Mouse (Mus musculus): ENCODE measurements around the gene Gm8122. TPM values are rescaled to one million over a fixed set of nuclear protein-coding genes. Genes with fewer than 3 reads are reported as not detected.
A peak's percentile ranks its signal among the peaks of the same experiment; 100 is the strongest.
"Not testable (repeated sequence)": the region's sequence is repeated elsewhere in the genome, so short reads cannot be mapped to it uniquely, and the experiment has no call there.

Gene Gm8122
- polyA plus RNA-seq (2012; rRNA removed), result not detected in 2 replicates

- DNase-seq; H3K4me1 ChIP-seq (ENCODE audit: control insufficient read depth, insufficient read depth, low read length); H3K27me3 ChIP-seq (ENCODE audit: control insufficient read depth, insufficient read depth, low read length); H3K27ac ChIP-seq (ENCODE audit: insufficient read depth, low read length); H3K4me3 ChIP-seq (replicated peaks; ENCODE audit: insufficient read depth, low read depth, low read length): not testable (repeated sequence)
- WGBS, result 77% methylated on average over 4 of the region's 4 CpGs
Measured at GRCm38 (mm10) chr14:43235204-43235603, at the start of gene Gm8122. Gm8122 (minus strand) TSS chr14:43235304.

- H3K4me3 ChIP-seq (replicated peaks; ENCODE audit: insufficient read depth, low read depth, low read length), result not testable (repeated sequence)
Measured at GRCm38 (mm10) chr14:43278681-43279080, 43.6 kb upstream of the Gm8122 start.

GRCm38 (mm10) chr14:43278146-43278545 is 43.0 kb upstream of the Gm8122 start:
- H3K4me3 ChIP-seq (replicated peaks; ENCODE audit: insufficient read depth, low read depth, low read length); DNase-seq; H3K27me3 ChIP-seq (ENCODE audit: control insufficient read depth, insufficient read depth, low read length); H3K4me1 ChIP-seq (ENCODE audit: control insufficient read depth, insufficient read depth, low read length); H3K27ac ChIP-seq (ENCODE audit: insufficient read depth, low read length): not testable (repeated sequence)
- 62% methylated on average over 4 of the region's 4 CpGs for WGBS

More at GRCm38 (mm10) chr14:43278681-43279080, 43.6 kb upstream of the Gm8122 start:
- H3K4me1 ChIP-seq (ENCODE audit: control insufficient read depth, insufficient read depth, low read length); H3K27ac ChIP-seq (ENCODE audit: insufficient read depth, low read length); DNase-seq; H3K27me3 ChIP-seq (ENCODE audit: control insufficient read depth, insufficient read depth, low read length): not testable (repeated sequence)
- 89% methylated on average over 3 of the region's 3 CpGs for WGBS

- not testable (repeated sequence) for H3K4me3 ChIP-seq (replicated peaks; ENCODE audit: insufficient read depth, low read depth, low read length); DNase-seq; H3K27ac ChIP-seq (ENCODE audit: insufficient read depth, low read length); H3K27me3 ChIP-seq (ENCODE audit: control insufficient read depth, insufficient read depth, low read length); H3K4me1 ChIP-seq (ENCODE audit: control insufficient read depth, insufficient read depth, low read length)
- WGBS, result 53% methylated on average over 2 of the region's 2 CpGs
Measured at GRCm38 (mm10) chr14:43277468-43277867, 42.4 kb upstream of the Gm8122 start.

- not testable (repeated sequence) for H3K4me3 ChIP-seq (replicated peaks; ENCODE audit: insufficient read depth, low read depth, low read length); H3K27ac ChIP-seq (ENCODE audit: insufficient read depth, low read length); DNase-seq; H3K4me1 ChIP-seq (ENCODE audit: control insufficient read depth, insufficient read depth, low read length); H3K27me3 ChIP-seq (ENCODE audit: control insufficient read depth, insufficient read depth, low read length)
- 72% methylated on average over 1 of the region's 1 CpGs for WGBS
Measured at GRCm38 (mm10) chr14:43275752-43276151, 40.6 kb upstream of the Gm8122 start.

- WGBS, result 77% methylated on average over 8 of the region's 8 CpGs
- DNase-seq, result peak in 1 of 2 experiments; percentile 22
Measured at GRCm38 (mm10) chr14:43274986-43275511, 39.9 kb upstream of the Gm8122 start, which contains the start of gene Gm9732. Gm9732 (plus strand) TSS chr14:43275036.

GRCm38 (mm10) chr14:43273161-43273560 is 38.1 kb upstream of the Gm8122 start:
- not testable (repeated sequence) for H3K4me1 ChIP-seq (ENCODE audit: control insufficient read depth, insufficient read depth, low read length); H3K27me3 ChIP-seq (ENCODE audit: control insufficient read depth, insufficient read depth, low read length); DNase-seq; H3K4me3 ChIP-seq (replicated peaks; ENCODE audit: insufficient read depth, low read depth, low read length); H3K27ac ChIP-seq (ENCODE audit: insufficient read depth, low read length)
- 24% methylated on average over 1 of the region's 1 CpGs for WGBS

More at GRCm38 (mm10) chr14:43274986-43275511, 39.9 kb upstream of the Gm8122 start, which contains the start of gene Gm9732:
- not testable (repeated sequence) for H3K27me3 ChIP-seq (ENCODE audit: control insufficient read depth, insufficient read depth, low read length); H3K4me3 ChIP-seq (replicated peaks; ENCODE audit: insufficient read depth, low read depth, low read length); H3K27ac ChIP-seq (ENCODE audit: insufficient read depth, low read length); H3K4me1 ChIP-seq (ENCODE audit: control insufficient read depth, insufficient read depth, low read length)

GRCm38 (mm10) chr14:43269211-43269610 is 34.1 kb upstream of the Gm8122 start:
- 81% methylated on average over 3 of the region's 3 CpGs for WGBS
- not testable (repeated sequence) for H3K27ac ChIP-seq (ENCODE audit: insufficient read depth, low read length); H3K27me3 ChIP-seq (ENCODE audit: control insufficient read depth, insufficient read depth, low read length); H3K4me1 ChIP-seq (ENCODE audit: control insufficient read depth, insufficient read depth, low read length); DNase-seq; H3K4me3 ChIP-seq (replicated peaks; ENCODE audit: insufficient read depth, low read depth, low read length)

GRCm38 (mm10) chr14:43268521-43269084 is 33.5 kb upstream of the Gm8122 start:
- DNase-seq; H3K27me3 ChIP-seq (ENCODE audit: control insufficient read depth, insufficient read depth, low read length); H3K27ac ChIP-seq (ENCODE audit: insufficient read depth, low read length); H3K4me1 ChIP-seq (ENCODE audit: control insufficient read depth, insufficient read depth, low read length); H3K4me3 ChIP-seq (replicated peaks; ENCODE audit: insufficient read depth, low read depth, low read length): not testable (repeated sequence)
- WGBS, result 24% methylated on average over 2 of the region's 2 CpGs

- H3K27me3 ChIP-seq (ENCODE audit: control insufficient read depth, insufficient read depth, low read length); H3K27ac ChIP-seq (ENCODE audit: insufficient read depth, low read length); H3K4me1 ChIP-seq (ENCODE audit: control insufficient read depth, insufficient read depth, low read length); H3K4me3 ChIP-seq (replicated peaks; ENCODE audit: insufficient read depth, low read depth, low read length); DNase-seq: not testable (repeated sequence)
- 93% methylated on average over 3 of the region's 3 CpGs for WGBS
Measured at GRCm38 (mm10) chr14:43263421-43263820, 28.3 kb upstream of the Gm8122 start.

- DNase-seq; H3K27ac ChIP-seq (ENCODE audit: insufficient read depth, low read length); H3K4me1 ChIP-seq (ENCODE audit: control insufficient read depth, insufficient read depth, low read length); H3K4me3 ChIP-seq (replicated peaks; ENCODE audit: insufficient read depth, low read depth, low read length); H3K27me3 ChIP-seq (ENCODE audit: control insufficient read depth, insufficient read depth, low read length): not testable (repeated sequence)
- WGBS, result 78% methylated on average over 3 of the region's 4 CpGs
Measured at GRCm38 (mm10) chr14:43258349-43258748, 23.2 kb upstream of the Gm8122 start, which contains the start of gene Gm8126. Gm8126 (plus strand) TSS chr14:43258649.

GRCm38 (mm10) chr14:43256511-43256910 is 21.4 kb upstream of the Gm8122 start:
- not testable (repeated sequence) for H3K27me3 ChIP-seq (ENCODE audit: control insufficient read depth, insufficient read depth, low read length); DNase-seq

More at GRCm38 (mm10) chr14:43256511-43256910, 21.4 kb upstream of the Gm8122 start:
- H3K27ac ChIP-seq (ENCODE audit: insufficient read depth, low read length); H3K4me3 ChIP-seq (replicated peaks; ENCODE audit: insufficient read depth, low read depth, low read length); H3K4me1 ChIP-seq (ENCODE audit: control insufficient read depth, insufficient read depth, low read length): not testable (repeated sequence)
- 59% methylated on average over 1 of the region's 1 CpGs for WGBS
